Mouse (Mus musculus): Measurements from ENCODE around the gene Osbpl2.
A peak's percentile ranks its signal among the peaks of the same experiment; 100 is the strongest.

Osbpl2 gene

DNA sequence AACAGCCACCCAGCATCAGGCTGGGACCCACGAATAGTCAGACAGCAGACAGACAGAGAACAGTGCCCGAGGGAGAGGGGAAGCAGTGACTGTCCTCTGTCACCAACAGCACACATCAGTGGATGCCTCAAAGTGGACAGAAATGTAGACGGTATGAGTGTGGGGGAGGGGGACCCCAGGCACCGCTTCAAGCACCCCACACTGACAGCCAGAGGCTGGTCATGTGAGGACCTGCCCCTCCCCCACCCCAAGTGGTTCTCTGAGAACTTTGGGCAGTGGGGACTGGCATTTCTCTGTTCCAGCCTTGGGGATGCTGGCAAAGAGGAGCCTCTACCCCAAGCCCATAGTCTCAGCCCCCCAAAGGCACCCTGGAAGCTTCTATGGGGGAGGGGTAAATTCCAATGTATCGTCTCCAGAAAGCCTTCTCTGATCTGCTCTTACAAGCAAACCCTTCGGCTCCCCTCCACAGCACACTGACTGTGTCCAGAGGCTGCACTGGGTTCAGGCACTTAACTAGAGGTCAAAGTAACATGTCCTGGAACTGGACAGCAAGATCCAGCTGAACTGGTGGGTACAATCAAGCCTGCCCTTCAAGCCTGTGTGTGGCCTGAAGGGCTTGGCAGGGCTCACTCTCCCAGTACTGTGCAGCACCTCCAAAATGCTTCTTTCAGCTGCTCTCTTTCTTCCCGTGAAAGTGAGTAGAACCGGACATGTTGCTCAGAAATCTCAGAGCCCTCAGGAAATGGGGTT lies 13.5 kb upstream of the Osbpl2 start:
- DNase-seq: peak in 1 of 2 experiments; percentile 51

DNA sequence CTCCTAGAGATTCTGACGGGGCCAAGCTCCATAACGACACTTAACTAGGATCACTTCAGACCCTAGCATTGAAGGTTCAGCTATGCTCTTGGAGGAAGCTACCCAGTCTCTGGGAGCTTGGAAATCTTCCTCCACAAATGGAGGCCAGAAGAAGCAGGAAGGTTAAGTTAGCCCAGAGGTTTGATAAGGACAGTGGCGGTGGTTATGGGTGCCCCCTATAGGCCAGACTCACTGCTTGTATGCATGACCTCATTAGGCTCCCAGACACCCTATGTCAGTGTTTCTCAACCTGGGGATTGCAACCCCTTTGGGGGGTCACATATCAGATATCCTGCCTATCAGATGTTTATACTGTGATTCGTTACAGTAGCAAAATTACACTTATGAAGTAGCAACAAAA lies 12.0 kb upstream of the Osbpl2 start:
- no peak for DNase-seq

DNA sequence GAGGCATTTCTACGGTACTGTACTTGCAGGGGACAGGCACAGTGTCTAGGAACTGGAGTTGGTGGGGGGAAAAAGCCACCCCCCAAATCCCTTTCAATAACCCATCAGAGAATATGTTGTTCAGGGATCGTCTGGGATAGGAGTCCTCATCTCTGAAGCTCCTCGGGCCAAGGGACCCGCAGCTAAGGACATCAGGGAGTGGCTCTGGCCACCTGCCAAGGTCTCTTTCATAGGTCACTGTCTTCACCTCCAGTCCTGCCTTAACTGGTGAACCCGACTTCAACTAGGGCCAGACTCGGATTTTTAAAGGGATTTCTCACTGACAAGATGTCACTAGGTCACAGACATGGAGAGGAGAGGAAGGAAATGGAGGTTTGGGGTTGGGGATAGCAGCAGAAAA lies 10.8 kb upstream of the Osbpl2 start:
- DNase-seq: no peak

DNA sequence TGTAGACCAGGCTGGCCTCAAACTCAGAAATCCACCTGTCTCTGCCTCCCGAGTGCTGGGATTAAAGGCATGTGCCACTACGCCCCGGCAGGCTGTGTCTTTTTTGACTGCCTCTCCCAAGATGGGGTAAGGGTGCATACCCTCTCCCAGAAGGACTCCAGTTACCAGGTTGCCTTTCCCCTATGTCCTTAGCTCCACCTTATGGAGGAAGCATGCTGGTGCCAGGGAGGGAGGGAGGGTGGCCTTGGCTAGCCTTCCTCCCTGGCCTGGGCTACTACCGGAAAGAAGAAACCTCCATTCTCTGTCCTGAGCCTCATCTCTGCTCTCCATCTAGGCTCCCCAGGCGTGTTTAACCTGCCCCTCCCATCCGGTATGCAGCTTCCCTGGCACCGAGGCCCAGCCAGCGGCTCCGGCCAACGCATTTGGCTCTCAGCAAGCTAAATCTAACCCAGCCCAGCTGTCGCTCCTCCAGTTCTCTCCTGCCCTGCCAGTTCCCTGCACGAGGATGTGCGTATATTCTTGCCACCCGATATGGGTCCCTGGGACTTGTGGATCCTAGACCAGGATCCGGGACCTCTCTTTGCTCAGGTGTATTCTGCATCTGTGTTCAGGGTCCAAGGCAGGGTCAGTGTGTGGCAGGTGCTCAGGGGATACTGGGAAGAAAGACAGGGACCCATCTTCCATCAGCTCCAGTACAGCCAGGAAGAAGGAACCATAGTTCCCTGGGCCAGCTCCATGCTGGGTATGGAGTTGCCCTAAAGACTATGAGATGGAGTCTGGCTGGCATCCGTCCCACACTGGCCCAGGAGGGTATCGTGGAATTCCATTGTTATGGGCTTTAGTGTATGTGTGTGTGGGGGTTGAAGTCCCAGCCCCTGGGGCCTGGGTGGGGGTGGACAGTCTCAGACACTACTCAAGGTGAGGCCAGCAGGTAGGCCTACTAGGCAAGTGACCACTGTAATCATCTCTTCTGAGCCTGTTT lies 4.9 kb upstream of the Osbpl2 start:
- DNase-seq: peak; percentile 78 to 80

DNA sequence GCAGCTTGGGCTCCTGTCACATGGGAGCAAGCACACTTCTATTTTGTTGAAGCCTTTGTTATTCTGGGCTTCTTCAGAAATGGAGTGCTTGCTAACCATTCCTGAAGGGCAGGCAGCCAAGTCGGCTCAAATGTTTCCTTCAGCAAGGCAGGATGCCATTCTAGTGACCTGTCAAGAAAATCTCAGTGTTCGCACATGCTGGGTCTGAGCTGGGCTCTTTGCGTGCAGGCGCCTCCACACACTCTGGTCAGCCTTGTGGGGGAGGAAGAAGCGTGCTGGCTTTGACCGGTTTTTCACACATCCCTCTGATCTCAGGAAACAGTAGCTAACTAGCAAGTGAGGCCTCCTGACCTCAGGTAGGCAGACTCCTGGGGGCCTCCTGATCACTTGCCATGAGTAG lies 3.8 kb upstream of the Osbpl2 start:
- peak; percentile 62 to 68 for DNase-seq

DNA sequence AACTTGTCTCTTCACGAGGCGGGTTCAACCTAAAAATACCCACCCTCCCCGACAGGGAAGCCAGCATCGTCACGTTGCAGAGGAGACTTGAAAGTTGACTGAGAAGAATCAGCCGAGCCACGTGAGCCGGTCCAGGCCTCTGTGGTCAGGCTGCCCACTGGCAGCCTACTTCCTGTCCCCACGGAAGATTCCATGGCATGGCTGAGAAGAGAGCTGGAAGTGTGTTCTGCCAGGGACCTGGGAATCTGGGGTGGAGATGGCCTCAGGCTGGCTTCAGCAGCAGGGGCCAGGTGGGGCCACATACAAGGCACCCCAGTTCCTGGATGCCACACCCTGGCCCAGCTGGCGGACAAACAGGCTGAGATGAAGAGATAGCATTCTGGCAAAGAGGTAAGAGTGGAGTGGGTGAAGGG lies 3.0 kb upstream of the Osbpl2 start:
- no peak for DNase-seq

DNA sequence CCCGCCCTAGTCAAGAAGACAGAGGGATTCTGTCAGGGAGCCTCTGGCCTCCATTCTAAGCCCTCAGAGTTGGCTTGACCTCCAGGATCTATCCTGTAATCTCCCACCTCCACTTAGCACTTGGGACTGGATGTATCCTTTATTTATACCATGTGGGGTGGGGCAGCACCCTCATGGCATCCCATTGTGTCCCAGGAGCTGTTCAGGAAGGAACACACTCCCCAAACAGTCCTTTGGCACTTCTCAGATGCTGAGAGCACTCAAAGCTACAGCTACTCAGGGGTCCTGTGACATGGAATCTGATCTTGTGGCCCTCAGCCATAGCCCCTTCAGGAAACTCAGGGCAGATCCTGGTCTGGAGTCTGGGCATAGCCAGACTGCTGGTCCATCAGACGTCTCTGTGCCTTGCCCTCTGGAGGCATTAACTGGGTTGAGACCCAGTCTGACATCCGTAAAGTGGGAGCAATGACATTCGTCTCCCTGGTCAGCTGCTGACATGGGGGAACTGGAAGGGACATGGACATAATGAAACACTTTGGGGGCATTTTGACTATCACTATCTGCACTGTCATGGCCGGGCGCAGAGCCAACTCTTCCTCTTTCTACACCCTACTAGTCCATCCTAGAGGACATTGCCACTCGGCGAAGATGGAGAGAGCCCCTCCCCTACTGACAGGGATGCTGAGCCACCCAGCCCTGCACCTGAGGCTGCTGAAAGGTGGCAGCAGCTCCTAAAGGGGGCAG lies 2.2 kb upstream of the Osbpl2 start:
- DNase-seq: peak in 1 of 2 experiments; percentile 55

DNA sequence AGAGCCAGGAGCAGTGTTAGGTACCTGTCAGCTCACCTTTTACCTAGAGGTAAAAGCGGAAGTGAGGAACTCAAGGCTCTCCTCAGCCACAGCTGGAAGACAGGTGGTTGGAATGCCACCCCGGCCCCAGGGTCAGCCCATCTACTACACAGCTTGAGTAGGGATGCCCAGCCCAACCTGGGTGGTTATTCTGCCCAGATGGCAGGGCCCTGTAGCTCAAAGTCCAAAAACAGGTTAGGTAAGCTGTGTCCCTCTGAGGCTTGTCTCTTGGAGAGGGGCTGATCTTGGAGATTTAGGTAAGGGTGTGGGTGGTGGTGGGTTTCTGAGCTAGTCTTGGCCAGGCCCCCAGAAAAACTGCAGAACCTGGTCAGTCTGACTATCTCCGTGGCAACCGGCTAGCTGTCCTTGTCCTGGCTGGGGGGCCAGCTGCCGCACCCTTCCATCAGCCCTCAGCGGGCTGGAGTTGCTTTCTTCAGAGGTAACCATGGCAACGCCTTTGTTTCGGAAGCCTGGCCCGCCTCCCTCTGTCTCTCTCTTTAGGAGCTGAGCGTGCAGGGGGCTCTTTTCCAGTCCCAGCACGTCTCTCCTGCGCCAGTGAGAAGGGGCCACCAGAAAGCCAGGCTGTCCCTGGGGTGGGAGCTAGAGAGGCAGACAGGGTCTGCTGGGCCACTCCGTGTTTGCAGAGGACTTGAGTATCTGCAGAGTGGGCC lies 1.5 kb upstream of the Osbpl2 start:
- peak in 1 of 2 experiments; percentile 46 for DNase-seq

DNA sequence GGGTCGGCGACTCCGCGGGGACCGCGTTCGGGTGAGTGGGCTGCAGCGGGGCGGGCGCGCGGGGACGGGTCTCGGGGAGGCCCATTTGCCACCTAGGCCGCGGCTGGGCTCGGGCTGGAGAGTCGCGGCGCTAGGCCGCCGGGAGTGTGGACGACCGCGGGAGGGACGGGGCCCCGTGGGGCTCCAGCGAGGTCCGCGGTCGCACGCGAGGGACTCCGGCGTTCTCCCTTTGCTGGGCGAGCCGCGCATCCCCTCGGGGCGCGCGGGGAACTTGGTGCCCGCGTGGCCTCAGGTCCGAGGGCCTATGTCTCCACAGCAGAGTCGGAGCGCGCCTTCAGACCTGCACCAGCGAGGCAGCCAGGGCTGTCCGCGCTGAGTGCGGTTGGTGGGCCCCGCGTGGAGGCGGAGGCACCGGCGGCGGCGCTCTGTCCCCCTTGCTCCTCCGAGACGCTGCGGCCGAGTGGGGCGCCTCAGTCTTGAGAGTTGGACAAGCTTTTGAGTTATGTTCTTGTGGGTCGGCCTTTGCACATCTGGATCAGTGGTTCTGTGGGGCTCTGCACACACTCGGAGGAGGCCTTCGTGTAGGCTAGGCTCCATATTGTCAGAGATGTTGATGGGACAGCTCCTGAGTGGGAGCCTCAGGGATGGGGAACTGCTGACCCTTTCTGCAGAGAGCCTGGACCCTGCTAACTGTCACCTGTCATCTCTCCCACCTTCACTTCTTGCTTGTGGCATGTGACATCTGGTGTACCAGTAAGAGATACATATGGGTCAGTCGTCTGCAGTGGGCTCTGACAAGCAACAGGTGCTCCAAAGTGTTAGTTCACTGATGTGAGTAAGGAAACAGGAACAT lies 559 bp downstream of the Osbpl2 start:
- DNase-seq: no peak

DNA sequence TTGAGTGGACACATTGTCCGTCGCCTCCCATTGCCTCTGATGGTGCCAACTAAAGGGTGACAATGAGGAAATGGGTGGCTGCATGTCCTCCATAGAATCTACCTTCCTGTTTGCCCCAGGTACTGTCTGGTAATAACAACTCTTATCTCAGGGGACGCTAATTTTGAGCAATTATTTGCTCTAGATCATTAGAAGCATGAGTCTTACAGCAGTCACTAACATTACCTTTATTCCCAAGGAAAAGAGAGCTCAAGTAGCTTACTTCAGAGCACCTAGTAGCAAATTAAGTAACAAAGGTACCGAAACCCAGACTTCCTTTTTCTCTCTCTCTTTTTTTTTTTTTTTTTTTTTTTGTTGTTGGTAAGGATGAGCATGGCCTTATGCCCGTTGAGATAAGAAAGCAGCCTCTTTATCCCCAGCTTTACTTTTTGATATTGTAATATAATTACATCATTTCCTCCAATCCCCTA lies 1.2 kb downstream of the Osbpl2 start:
- DNase-seq: no peak

DNA sequence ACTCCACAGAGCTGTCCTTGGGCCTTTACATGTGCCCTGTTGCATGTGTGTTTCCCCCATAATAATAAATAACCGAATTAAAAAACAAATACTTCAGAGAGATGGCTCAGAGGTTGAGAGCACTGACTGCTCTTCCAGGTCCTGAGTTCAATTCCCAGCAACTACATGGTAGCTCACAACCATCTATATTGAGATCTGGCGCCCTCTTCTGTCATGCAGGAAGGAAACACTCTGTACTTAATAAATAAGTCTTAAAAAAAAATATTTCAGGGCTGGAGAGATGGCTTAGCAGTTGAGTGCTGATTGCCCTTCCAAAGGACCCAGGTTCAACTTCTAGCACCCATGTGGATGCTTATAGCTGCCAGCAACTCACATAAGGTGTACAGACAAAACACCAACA lies 5.1 kb downstream of the Osbpl2 start:
- no peak for DNase-seq

DNA sequence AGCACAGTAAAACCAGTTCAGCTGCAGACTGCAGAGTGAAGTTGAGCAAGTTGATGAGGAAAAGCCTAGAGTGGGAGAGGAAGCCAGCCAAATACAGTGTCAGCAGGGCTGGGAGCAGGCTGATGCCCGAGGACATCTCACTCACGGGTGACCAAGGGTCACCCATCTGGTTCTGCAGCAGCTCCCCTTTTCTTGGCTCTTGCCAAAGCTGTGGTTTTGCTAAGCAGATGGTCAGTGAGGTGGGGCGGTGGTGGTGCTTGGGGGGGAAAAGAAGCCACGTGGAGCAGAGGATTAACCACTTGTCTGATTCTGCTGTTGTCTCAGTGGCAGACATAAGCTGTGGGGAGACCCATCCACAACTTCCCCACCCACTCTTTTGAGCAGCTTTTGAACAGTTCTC lies 7.1 kb downstream of the Osbpl2 start:
- peak; percentile 28 to 37 for DNase-seq

DNA sequence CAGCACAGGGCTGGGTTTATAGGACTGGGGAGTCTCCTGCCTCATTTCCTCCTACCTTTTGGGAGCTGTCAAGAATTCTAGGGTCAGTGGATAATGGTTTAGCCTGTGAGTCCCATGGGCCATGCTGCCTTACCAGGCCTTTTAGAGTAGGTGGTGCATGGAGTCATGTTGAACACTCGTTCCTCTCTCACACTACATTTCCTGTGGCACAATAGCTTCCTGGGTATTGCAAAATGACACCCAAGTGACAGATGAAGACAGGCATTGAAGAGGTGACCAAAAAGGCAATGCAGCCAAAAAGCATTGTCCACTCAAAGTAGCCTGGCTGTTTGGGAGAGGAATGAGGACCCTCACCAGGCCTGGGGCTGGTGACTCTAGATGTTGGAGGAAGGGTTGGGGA lies 8.6 kb downstream of the Osbpl2 start:
- no peak for DNase-seq

DNA sequence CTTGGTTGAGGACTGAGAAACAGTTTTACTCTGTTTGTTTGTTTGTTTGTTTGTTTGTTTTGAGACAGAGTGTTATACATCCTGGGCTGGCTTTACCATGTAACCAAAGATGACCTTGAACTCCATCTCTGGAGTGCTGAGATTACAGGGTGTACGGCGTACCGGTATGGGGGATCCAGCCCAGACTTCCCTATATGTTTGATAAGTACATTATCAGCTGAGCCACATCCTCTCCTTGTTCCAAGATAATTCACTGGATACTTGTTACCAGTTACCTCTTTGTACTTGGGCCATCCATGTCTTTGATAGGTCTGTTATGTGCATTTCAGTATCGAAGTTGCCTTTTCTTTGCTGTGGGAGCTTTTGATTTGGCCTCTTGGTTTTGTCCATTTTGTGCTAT lies 14.1 kb downstream of the Osbpl2 start:
- DNase-seq: no peak

DNA sequence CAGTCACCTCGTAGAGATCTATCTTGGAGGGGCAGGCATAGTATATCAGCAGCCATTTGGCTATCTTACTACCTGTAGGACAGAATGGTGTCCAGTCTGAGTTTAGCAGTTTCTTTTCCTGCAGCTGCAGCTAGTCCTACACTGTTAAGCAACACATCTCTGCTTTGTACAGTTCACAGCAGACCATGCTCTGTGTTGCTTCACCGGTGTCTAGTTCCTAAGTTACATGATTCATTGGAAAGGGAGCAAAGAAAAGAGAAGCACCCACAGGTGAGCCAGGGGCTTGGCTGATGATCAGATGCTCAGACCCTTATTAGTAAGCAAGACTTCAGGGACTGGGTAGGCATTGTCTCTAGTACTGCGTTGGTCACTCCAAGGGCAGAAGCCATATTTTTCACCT lies 14.8 kb downstream of the Osbpl2 start:
- no peak for DNase-seq

DNA sequence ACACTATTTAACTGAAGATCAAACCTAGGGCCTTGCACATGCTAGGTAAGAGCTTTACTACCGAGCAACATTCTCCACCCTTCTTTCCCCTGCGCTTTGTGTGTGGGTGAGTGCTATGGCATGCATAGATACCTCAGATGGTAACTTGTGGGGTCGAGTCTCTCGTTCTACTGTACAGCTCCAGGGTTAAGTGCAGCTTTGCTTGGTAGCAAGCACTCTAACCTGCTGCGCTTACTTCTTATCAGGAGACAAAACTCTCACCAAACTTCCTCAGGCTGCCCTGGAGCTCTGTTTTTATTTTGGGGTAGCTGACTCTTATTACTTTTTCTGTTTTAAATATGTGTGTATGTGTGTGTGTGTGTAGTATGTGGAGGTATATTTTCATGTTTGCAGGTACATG lies 16.3 kb downstream of the Osbpl2 start:
- DNase-seq: no peak

DNA sequence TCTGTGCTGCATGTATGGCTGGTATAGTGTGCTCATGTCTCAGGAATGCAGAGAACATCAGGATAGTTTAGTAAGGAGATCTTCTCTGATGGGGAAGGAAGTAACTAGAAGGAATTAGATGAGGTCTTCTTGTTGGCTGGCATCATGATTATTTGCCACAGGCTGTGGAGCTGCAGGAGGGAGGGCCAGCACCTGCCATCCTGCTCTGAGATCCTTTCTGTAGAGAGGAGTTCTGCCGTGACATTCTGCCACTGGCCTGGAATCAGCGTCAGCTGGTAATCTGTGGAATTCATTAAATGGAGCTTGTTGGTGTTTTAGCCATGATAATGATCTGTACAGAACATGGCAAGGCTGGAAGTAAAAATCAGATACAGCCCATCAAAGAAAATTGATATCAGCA lies 27.0 kb downstream of the Osbpl2 start:
- peak; percentile 70 to 79 for DNase-seq

DNA sequence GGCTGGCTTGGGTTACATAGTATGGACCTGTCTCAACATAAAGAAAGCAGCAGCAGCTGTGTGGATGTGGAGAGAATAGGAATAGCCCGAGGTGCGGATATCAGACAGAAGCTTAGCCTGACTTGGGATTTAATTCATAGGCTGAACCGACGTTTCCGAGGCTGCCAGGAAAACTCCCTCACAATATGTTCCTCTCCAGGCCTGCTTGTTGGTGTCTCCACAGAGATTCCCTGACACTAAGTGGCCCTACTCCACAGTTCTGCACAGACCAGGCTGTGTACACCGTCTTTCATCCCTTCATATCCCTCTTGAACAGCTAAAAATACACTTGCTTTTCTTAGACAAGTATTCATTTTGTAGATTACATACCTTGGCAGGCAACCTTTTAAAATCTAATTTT lies 28.3 kb downstream of the Osbpl2 start:
- peak; percentile 50 to 57 for DNase-seq

DNA sequence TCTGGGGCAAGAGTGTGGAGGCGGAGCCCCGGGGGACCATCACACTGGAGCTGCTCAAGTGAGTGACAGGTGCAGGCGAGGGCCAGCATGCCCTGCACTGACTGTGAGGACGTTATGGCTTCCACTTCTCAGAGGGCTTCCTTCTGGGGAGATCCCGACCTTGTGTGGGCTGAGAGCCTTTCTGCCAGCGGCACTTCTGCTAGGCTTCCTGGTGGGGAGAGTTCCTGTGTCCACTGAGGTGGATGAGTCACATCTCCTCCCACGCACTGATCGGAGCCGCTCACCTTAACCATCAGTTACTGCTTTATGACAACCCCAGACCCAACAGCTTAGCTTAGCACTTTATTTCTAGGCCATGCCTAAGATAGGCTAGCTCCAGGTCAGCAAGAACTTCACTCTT lies 29.4 kb downstream of the Osbpl2 start:
- DNase-seq: peak; percentile 60 to 64

DNA sequence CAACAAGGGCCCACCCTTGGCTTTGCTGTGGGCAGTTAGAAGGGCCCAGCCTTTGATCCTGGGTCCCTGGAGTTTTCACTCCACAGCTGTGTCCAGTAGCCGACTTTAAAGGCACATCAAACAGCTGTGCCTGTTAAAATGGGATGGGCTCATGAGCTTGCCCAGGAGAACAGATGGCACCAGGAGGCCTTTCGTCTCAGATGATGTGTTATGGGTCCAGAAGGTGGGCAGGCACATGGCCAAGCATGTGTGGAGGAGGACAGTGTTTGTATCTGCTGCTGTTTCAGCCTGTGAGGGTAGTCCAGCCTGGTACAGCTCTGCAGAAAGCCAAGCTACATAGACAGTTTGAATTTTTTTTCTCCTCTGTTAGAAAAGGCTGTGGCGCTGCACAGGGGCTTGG lies 35.7 kb downstream of the Osbpl2 start:
- peak; percentile 55 to 70 for DNase-seq

DNA sequence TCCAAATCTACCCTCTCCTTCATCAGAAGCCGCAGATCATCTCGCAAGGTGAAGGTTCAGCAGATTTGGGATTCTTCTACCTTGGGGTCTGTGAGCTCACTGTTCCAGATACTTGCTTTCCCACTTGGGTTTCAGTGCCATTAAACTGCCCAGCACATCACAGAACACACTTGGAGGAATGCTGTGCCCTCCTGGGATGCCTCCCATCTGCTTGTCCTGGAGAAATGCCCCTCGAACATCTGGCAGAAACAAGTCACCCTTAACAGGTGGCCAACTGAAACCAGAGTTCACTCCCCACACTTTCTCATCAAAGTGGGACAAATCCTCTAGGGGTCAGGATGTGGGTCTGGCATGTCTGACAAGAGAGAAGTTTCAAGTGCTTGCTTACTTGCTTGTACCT lies 39.5 kb downstream of the Osbpl2 start:
- no peak for DNase-seq
